Mouse (Mus musculus) spleen, adult 2 months (tissue): ENCODE results near the gene Zbtb20.

Experiments used
- CTCF ChIP-seq: fragments of 200-500 bp; IDR thresholded peaks from 2 replicates; pipeline ENCODE4 v1.5.1; 2011; ENCODE audit warnings: mild to moderate bottlenecking, inconsistent platforms; ENCODE audit not compliant: insufficient read depth, insufficient read length, insufficient replicate concordance; ENCODE audit errors: extremely low read depth
- POLR2A ChIP-seq: fragments of 200-500 bp; IDR thresholded peaks from 2 replicates; pipeline ENCODE4 v1.6.1; 2011; ENCODE audit warnings: low read depth, low read length, inconsistent platforms

DNA sequence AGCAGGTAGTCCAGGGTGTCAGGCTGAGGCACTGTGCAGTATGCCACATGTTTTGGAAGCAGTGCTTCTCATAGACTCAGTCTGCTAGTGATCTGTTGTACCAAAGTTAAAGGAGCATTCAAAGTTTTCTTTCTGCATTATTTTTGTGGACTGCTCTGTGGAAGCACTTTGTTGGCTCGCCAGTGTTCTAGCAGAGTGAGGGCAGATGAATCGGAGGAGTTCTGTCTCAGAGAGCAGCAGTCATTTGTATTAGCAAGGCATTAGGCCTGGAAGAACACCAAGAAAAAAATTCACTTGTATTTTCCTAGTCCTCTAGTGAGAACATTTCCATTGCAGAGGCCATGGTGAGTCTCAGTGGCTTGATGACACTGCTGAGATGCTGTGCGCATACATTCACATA, 196.2 kb downstream of the Zbtb20 start:
- TF ChIP-seq POLR2A (no peak), CTCF (no peak)
